Mouse (Mus musculus) neural tube, postnatal 0 days (tissue): ENCODE results near the gene Clp1. TPM values are rescaled to one million over a fixed set of nuclear protein-coding genes. Genes with fewer than 3 reads are reported as not detected.

Experiments used
- microRNA counts: library from miRNA; unstranded; fragments of <30 nt; microRNA quantifications from one replicate; lab custom pipeline; 2015
- microRNA-seq: library from miRNA; unstranded; fragments of <30 nt; microRNA quantifications from one replicate; pipeline ENCODE4, GENCODE M21; 2016
- polyA plus RNA-seq: library from polyadenylated mRNA; unstranded; fragments of >200 nt; fragmentation: Nextera tagmentation; extraction: Ambion mirVana; gene quantifications from 2 replicates; pipeline ENCODE4 v1.2.1, GENCODE M21; 2015

The Clp1 gene
- polyA plus RNA-seq, result 13.3 and 14.9 TPM in 2 replicates

DNA sequence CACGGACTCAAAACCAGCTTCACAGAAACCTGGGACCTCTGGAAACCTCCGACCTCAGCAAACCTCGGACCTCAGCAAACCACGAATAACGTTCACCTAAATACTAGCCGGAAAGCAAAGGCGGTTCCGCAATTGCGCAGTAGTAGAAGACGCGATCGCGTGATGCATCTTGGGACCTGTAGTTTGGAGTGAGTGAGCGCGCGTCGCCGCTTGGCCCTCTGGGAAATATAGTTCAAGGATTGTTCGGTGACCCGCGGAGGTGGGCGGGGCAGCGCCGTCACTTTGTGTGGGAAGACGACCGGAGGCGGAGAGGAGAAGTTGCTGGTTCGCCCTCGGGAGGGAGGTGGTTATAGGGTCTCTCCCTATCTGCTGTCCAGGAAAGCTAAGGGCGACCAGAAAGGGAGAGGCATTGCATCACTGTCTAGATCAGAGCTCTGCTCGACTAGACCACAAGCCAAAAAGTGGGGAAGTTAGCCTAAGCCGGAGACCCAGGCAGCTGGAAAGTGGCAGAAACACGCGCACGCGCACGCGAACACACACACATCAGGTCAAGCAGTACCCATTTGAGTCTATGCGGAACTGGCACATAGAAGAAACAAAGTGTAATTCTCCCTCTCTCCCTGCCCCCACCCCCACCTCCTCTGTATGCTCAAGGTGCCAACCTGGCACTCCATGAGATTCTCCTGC lies at the start of gene Clp1:
Clp1 (minus strand) TSS at position 179 of the 687 bp plus-strand sequence.

DNA sequence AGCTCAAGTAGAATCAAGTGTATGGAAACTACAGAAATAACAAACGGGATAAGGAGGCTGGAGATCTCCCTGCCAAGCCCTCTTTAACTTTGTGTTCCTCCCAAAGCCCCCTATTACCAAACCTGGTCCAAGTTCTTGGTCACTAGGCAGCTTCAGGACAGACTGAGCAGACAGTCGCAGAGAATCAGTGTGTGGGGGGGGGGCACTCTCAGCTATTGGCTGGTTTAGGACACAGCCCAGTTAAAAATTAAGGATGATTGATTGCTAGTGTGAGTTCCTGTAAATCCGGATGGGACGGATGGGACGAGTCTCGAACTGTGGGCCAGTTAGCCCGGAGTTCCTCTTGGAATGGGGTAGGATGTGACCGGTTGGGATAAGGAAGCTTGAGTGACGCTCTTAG lies 48.1 kb upstream of the Clp1 start, which contains the start of gene Serping1:
Serping1 (minus strand) TSS at position 204 of the 400 bp plus-strand sequence.

DNA sequence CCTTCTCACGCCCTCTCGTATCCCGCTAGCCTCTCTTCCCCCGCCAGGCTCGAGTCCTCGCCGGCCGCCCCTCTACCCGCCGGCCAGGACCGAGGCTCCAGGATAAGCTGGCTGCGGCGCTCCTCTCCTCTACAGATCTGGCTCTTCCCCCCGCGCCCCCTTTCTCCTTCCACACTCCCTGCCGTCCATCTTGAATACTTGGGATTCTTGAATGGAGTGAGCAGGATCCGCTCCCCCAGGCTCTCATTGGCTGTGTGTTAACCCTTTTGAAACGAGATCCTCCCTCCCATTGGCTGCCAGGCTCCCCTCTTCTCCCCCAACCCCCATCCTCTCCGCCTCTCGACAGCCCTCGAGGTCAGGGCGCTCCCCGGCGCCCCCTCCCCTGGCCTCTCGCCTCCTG lies 16.4 kb upstream of the Clp1 start, which contains the start of gene Gm19426:
Gm19426 (minus strand) TSS at position 95 of the 400 bp plus-strand sequence.

GRCm38 (mm10) chr2:84733579-84734300 lies 6.6 kb upstream of the Clp1 start, which contains the start of gene Ypel4:
TSS of gene Ypel4 (plus strand) at chr2:84734058.

DNA sequence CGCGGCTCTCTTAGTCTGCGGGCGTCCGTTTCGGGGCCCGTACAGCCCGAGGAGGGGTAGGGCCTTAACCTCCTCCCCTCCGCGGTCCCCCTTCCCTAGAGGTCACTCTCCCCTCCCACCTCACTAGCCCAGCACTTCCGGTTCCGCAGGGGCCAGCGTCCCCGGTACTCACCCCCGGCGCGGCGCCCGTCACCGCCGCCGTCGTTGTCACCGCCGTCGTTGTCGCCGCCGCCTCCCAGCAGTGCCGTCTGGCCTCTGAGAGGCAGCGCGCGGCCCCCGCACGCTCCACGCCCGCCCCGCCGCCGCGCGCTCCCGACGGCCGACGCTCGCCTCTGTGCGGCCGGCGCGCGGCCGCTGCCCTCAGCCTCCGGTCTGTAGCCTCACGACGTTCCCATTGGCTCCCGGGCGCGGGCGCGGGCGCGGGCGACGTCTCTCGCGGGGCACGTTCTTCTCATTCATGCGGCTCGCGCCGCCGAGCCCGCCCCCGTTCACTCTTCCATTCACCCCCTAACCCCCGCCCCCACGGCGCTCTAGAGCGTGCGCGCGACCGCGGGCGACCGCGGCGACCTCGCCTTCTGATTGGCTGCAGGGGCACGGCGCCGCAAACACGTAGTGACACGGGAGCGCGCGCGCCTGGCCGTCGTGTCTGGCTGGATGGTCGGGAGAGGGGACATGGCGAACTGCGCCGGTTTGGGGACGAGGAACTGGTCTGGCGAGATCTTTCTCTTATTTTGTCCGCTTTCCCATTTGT lies 12.2 kb downstream of the Clp1 start, which contains the start of gene Zdhhc5:
Zdhhc5 (minus strand) TSS at position 370 of the 751 bp plus-strand sequence.

GRCm38 (mm10) chr2:84679016-84679415 lies 48.1 kb downstream of the Clp1 start, which contains the start of gene Tmx2:
TSS of gene Tmx2 (minus strand) at chr2:84679140.

DNA sequence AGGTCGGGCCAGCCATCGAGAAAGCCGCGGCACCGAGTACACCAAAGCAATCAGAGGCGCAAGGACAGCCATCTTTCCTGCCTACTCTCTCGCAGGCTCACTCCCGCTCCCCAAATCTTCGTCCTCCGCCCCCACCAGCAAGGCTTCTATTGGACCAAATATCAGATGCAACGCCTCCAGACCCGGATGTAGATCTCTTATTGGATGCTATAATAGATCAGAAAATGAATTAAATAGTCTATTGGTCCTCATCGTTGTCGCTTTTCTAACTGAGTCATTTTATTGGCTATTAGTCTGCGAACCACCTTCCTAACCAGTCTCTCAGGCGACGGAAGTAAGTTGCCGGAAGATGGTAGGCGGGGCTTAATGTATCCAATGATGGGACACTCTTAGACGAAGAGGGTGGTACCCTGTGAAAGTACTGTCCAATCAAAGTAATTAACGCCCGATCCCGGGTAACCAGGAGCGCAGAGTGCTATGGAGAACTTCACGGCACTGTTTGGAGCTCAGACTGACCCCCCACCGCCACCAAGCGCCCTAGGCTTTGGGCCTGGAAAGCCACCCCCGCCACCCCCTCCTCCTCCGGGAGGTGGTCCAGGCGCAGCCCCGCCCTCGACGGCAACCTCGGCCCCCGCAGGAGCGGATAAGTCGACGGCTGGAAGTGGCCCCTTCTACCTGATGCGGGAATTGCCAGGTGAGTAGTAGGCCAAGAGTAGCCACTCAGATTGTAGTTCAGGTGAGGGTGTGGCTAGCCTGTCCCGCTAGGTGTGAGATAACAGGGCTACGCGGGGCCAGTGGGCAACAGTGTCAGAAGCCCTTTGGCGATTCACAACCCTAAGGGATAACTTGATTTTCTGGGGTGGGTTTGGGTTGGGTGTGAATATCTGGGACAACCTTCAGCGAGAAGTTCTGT lies 48.9 kb downstream of the Clp1 start, which contains the start of the genes Gm28635 and Med19:
Gm28635 (minus strand) TSS at position 74 of the 913 bp plus-strand sequence.
Med19 (plus strand) TSS at position 435 of the 913 bp plus-strand sequence.

MicroRNAs within 50 kb of the gene (microRNA counts, 519-probe panel; counts per million panel counts)
- 6,787 counts per million, percentile 93 among the panel's probes with 10 or more counts for microRNA mmu-miR-130a (lab: Ali Mortazavi, UCI)

Small RNAs within 50 kb of the gene (microRNA-seq; reads per million reads assigned to microRNA genes)
- 15,795 reads per million, percentile 98 among the genes with 10 or more reads in this experiment for gene Mir130a

Other genes starting within 250 kb of the Clp1 start
- 12.9 and 13.6 TPM in 2 replicates for gene Ctnnd1, start 76.6 kb downstream of the Clp1 start, polyA plus RNA-seq
- 0.17 and 0.27 TPM in 2 replicates for gene Btbd18, start 68.3 kb downstream of the Clp1 start, polyA plus RNA-seq
- 194 and 200 TPM in 2 replicates for gene Selenoh, start 56.6 kb downstream of the Clp1 start, polyA plus RNA-seq
- not detected in 2 replicates for gene Gm28635, start 49.3 kb downstream of the Clp1 start, polyA plus RNA-seq
- gene Med19, start 48.9 kb downstream of the Clp1 start, polyA plus RNA-seq, result 50.0 and 50.1 TPM in 2 replicates
- 316 and 326 TPM in 2 replicates for gene Tmx2, start 48.2 kb downstream of the Clp1 start, polyA plus RNA-seq
- 14.1 and 16.3 TPM in 2 replicates for gene Zdhhc5, start 12.2 kb downstream of the Clp1 start, polyA plus RNA-seq
- 10.1 and 12.0 TPM in 2 replicates for gene Ypel4, start 6.7 kb upstream of the Clp1 start, polyA plus RNA-seq
- gene Gm19426, start 16.3 kb upstream of the Clp1 start, polyA plus RNA-seq, result 5.2 and 5.3 TPM in 2 replicates
- gene Serping1, start 48.1 kb upstream of the Clp1 start, polyA plus RNA-seq, result 41.5 and 57.2 TPM in 2 replicates
- 17.3 and 18.4 TPM in 2 replicates for gene Ube2l6, start 71.5 kb upstream of the Clp1 start, polyA plus RNA-seq
- 0.14 TPM in 1 of 2 replicates, not detected in the other for gene Smtnl1, start 95.3 kb upstream of the Clp1 start, polyA plus RNA-seq
- 98.0 and 101 TPM in 2 replicates for gene Timm10, start 99.6 kb upstream of the Clp1 start, polyA plus RNA-seq
- 0.75 and 1.2 TPM in 2 replicates for gene Slc43a1, start 111.5 kb upstream of the Clp1 start, polyA plus RNA-seq
- 2.7 and 3.7 TPM in 2 replicates for gene Rtn4rl2, start 159.4 kb upstream of the Clp1 start, polyA plus RNA-seq
- gene Slc43a3, start 209.2 kb upstream of the Clp1 start, polyA plus RNA-seq, result 4.3 and 4.5 TPM in 2 replicates